Mouse (Mus musculus) layer of hippocampus, postnatal 14 days (tissue): ENCODE measurements around the gene Kcnt2. TPM values are rescaled to one million over a fixed set of nuclear protein-coding genes. Genes with fewer than 3 reads are reported as not detected.
A peak's percentile ranks its signal among the peaks of the same experiment; 100 is the strongest.

Experiments used
- DNase-seq, 2 experiments: peaks; one replicate each; pipeline ENCODE4 v3.0.0; 2021 to 2022; ENCODE audit warnings: low spot score in 2 of 2, mixed read lengths in 1 of 2
- total RNA-seq, 2 experiments: library from RNA; stranded (reverse); gene quantifications; 2 replicates each; pipeline ENCODE4 v1.2.3; 2021

Gene Kcnt2
- total RNA-seq, 2 experiments from 2014 or later: 28.3 to 31.5 TPM

- DNase-seq: peak in 1 of 2 experiments; percentile 40
Observed at GRCm38 (mm10) chr1:140489816-140490215, 243.9 kb downstream of the Kcnt2 start.

GRCm38 (mm10) chr1:140491406-140491805, 245.4 kb downstream of the Kcnt2 start:
- DNase-seq: peak; percentile 9 to 14

- DNase-seq: no peak
Observed at GRCm38 (mm10) chr1:140492237-140492636, 246.3 kb downstream of the Kcnt2 start.

- no peak for DNase-seq
Observed at GRCm38 (mm10) chr1:140513451-140513850, 267.5 kb downstream of the Kcnt2 start.

GRCm38 (mm10) chr1:140531285-140531908, 285.4 kb downstream of the Kcnt2 start:
- peak; percentile 24 to 70 for DNase-seq

GRCm38 (mm10) chr1:140534849-140535248, 288.9 kb downstream of the Kcnt2 start:
- no peak for DNase-seq

GRCm38 (mm10) chr1:140542066-140542465, 296.1 kb downstream of the Kcnt2 start:
- no peak for DNase-seq

GRCm38 (mm10) chr1:140548711-140549110, 302.8 kb downstream of the Kcnt2 start:
- peak in 1 of 2 experiments; percentile 10 for DNase-seq

- DNase-seq: peak in 1 of 2 experiments; percentile 59
Observed at GRCm38 (mm10) chr1:140560801-140561200, 314.8 kb downstream of the Kcnt2 start.

- DNase-seq: no peak
Observed at GRCm38 (mm10) chr1:140572141-140572540, 326.2 kb downstream of the Kcnt2 start.

- DNase-seq: no peak
Observed at GRCm38 (mm10) chr1:140578607-140579006, 332.6 kb downstream of the Kcnt2 start.

GRCm38 (mm10) chr1:140588302-140588701, 342.3 kb downstream of the Kcnt2 start:
- DNase-seq: no peak

GRCm38 (mm10) chr1:140608765-140609297, 362.9 kb downstream of the Kcnt2 start:
- DNase-seq: no peak

GRCm38 (mm10) chr1:140613101-140613500, 367.1 kb downstream of the Kcnt2 start:
- no peak for DNase-seq

GRCm38 (mm10) chr1:140614840-140615239, 368.9 kb downstream of the Kcnt2 start:
- DNase-seq: no peak

- no peak for DNase-seq
Observed at GRCm38 (mm10) chr1:140618164-140618563, 372.2 kb downstream of the Kcnt2 start.

- DNase-seq: no peak
Observed at GRCm38 (mm10) chr1:140624918-140625317, 379.0 kb downstream of the Kcnt2 start.

GRCm38 (mm10) chr1:140659607-140660340, 413.8 kb downstream of the Kcnt2 start:
- peak in 1 of 2 experiments; percentile 34 for DNase-seq

- DNase-seq: peak in 1 of 2 experiments; percentile 10
Observed at GRCm38 (mm10) chr1:140660751-140661403, 414.9 kb downstream of the Kcnt2 start.

GRCm38 (mm10) chr1:140661404-140661787, 415.4 kb downstream of the Kcnt2 start:
- peak in 1 of 2 experiments; percentile 61 for DNase-seq
